Mouse (Mus musculus) fibroblast of lung, adult 2 months (primary cell): ENCODE measurements around the gene Rarb.

ENCODE experiments used
- DNase-seq: peaks from one replicate; pipeline ENCODE4 v3.0.0-alpha.2; 2011; ENCODE audit warnings: low read depth

Rarb gene

GRCm38 (mm10) chr14:16578100-16578499 is 240.9 kb downstream of the Rarb start:
- DNase-seq: no peak

GRCm38 (mm10) chr14:16577049-16577448 is 241.9 kb downstream of the Rarb start:
- no peak for DNase-seq

DNA sequence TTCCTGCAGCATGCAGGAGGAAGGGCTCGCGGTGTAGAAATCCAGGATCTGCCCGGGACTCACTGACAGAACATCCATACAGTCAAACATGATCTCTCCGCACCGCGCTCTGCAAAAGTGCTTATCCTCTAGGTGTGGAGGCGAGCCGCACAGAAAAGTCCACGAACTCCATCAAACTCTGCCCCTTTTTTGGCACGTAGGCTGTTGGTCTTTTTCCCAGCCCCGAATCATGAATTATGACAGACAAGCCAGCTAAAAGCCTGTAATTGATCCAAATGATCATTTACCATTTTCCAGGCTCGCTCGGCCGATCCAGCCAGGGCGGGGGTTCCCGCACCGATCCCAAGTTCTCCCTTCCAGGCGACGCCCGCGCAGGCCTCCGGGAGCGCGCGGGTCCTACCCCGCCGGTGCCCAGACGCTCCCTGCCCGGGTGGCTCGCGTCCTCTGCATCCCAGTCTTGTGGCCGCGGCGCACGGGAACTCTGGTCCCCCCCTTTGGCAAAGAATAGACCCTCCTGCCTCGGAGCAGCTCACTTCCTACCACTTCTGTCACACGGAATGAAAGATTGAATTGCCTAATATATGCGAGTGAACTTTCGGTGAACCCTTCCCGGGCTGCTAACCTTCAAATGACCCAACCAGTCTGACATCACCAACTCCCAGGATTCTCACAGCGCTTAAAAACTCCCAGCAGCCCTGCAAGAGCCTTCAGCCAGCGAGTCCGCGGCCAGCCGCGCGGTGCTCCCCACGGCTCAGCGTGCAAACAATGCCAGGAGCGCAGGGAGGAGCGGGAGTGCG is 243.8 kb downstream of the Rarb start:
- DNase-seq: peak; percentile 45

DNA sequence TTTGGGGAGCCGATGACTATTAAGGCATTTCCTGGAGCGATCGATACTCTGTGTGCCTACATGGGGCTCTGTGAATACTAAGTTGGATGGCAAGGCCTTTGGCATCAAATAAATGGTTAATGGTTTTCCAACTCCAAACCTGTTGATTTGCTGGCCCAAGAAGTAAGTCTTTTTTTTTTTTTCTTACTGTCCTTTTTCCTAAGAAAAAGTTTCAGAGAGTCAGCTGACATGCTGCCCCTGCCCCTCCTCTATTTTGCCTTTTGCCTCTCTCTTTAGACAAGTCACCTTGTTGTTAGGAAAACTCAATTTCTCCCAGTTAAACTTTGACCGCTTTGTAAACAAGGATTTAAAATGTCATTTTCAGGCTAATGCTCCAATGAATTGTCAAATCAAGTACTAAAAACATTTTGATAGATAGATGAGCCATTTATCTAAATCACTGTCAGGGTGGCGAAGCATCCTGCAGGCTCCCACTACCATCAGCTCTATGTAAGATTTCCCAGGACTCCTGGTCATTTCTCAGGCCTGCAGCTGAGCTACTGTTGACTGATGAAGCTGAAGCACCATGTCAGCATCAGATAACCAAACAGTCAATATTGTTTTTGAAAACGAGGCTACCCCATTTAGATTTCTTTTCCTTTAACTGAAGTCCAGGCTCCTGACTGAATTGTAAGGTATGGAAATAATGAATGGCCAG is 245.3 kb downstream of the Rarb start:
- DNase-seq: no peak

DNA sequence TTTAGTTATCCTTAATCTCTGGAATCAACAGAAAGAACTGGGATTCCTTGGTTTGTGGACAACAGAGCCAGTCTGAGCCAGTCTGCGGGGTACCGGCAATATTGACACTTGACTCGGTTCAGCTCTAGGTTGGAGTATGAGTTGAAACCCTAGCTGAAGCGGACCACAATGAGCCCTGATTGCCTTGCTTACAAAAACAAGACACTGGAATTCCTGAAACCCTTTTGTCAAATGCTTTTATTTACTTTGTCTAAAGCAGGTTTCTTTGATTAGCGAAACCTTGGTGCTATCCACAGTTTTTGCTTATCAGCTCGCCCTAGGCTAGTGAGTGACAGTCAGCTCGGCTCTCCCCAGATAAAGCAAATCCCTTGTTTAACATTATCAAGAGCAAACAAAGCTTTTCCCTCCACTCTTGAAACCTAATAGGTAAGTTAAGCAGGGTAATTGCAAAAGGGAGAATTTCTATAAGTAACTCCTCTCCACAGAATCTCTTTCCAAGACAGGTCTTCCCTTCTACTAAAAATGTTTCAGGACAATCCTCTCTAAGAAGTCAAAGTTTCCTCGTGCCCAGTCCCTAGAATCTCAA is 246.1 kb downstream of the Rarb start:
- no peak for DNase-seq

GRCm38 (mm10) chr14:16569506-16570001 is 249.4 kb downstream of the Rarb start:
- no peak for DNase-seq

GRCm38 (mm10) chr14:16566920-16567319 is 252.0 kb downstream of the Rarb start:
- no peak for DNase-seq

DNA sequence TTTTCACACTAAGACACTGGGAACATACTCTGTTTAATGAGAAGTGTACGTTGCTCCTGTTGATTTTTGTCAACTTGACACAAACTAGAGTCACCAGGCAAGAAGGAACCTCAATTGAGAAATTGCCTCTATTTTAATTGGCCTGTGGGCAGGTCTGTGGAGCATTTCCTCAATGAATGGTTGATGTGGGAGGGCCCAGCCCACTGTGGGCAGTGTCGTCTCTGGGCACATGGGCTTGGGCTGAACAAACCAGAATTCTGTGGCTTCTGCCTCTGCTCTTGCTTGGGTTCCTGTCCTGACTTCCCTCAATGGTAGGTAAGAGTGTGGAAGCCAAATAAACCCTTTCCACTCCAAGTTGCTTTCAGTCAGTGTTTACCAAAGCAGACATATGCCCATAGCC is 255.0 kb downstream of the Rarb start:
- no peak for DNase-seq

DNA sequence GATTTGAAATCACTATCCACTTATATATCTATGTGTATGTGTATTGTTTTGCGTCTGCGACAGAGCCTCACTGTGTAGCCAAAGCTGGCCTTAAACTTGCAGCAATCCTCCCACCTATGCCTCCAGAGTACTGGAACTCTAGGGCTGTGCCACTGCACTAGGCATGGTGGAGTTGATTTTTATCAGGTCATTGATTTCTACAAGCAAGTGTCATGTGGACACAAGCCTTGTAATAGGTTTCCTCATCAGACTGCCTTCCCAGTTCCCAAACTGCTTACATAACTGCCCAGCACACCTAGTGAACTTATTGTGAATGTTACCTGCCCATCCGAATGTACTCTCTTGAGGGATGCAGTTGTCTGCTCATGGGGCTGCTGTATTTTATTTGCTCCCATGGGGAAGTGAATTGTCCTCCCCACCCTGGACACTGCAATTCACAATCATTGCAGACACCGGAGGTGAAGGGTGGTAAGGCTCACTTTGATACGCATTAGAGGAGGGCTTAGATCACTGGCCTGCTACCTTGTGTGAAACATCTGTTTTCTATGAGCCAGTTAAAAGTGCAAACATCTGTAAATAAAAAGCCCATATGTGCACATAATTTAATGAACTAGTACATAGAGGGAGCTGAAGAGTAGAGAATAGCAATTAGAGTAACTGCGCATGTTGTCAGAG is 257.3 kb downstream of the Rarb start:
- DNase-seq: no peak

DNA sequence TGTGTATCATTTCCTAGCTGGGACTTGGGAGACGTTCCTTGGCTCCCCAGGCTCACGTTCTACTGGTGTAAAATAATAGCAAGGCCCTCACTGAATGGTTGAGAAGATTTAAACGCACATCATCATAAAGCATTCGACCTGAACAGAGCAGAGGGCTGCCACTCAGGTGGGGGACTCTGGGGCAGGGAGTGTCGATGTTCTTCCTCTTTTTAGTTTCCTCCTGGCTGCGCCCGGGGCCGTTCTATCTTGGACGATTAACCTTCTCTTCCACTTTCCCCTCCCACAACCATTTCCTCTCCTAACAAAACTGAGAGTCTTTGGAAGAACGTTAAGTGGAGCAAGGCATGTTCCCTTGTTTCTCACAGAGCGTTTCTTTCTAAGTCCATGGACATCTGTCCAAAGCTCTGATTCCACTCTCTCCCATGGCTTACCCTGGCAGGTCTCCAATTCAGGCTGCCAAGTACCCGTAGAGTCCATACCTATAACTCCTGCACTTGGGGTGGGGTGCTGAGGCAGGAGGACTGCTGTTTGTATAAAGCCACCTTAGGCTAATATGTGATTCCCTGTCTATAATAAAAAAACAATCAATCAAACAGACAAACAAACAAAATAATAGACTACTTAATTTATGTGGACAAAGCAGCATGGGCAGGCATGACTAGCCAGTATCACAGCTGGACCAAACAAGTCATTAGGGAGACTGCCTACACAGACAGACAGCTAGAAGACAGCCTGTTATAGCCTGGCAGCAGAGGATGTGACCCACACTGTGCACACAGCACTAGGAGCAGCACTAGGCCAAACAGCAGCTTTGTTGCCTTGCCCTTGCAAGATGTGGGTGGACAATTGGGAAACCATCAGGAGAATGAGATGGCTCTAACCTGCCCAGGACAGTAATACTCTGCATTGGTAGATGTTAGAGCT is 259.4 kb downstream of the Rarb start:
- DNase-seq: no peak

DNA sequence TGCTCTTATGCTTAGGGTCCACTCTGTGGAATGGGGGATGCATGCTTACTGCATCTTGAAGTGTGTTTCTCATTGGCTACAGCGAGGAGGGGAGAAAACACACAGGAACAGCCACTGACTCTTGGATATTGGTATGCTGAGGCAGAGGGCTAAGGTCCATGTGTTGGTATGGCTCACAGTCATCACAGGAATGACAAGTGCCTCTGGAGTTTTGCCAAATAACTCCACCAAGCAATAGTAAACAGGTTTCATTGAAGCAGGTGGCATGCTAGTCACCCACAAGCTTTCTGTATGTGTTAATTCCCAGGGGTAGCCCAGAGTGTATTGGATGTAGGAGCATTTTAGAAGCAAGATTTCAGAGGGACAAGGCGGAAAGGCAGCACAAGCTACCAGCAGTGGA is 260.9 kb downstream of the Rarb start:
- DNase-seq: no peak

DNA sequence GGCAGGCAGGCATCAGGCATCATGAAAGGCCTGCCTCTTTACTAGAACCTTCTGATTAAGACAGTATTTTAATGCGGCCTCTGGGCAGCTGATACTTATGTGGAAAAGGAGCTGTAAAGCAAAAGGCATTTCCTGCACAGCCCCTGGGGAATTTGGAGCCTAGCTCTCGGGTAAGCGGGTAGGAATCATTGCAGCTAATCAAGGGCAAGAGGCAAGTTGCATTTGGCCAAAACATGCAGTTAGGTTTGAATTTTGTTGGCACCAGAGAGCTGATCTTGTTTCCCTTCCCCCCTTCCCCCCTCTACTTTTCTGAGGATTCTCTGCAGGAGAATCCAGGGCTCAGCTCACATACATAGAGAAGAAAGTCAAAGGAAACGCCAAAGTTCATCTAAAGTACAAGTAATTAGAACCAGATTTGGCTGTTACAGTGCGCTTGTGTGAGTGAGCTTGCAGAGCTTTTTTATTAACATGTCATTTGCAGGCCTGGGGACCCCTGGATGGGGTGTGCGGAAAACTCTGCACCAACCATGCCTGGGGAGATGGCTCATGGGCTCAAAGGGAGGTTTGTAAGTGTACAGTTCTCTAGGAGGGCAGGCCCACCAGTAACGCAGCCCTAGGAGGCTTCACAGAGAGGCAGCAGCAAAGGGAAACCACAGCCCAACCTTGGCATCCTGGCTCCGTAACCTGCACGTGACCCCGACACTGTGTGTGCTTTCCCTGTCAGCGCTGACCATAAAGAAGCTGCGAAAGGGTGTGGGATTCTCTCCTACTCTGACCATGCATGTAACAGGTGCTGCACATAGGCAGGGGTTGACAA is 264.1 kb downstream of the Rarb start:
- peak; percentile 61 for DNase-seq

DNA sequence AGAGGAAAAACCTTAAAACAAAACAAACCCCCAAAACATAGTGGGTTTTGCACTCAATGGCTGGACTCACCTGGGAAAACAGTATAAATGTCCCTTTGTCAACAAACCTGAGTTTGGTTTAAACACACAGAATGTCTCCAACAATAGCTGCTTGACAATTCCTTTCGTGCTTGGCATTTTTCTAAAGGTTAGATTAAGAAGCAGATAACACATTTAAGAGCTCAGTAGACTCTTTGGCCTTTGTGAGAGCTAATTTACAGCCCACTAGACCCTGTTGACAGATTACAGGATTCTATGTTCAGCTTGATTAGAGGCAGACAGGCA is 264.7 kb downstream of the Rarb start:
- no peak for DNase-seq

DNA sequence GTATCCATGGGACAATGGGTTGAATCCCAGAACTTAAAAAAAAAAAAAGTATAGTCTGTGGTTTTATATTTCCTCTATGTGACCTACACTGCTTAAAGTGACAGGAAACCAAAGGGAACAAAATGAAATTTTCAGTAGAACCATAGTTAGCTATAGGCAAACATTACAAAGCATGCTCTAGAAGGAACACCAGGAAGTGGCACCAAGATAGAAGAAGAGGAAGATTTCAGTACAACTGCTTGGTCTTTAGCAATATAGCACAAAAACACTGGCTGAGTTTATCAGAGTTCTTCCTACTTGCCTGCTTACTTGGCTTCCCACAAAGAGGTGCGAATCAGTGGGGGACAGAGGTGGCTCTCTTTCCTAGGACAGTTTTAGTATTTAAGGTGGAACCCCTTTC is 266.7 kb downstream of the Rarb start:
- DNase-seq: no peak

GRCm38 (mm10) chr14:16551843-16552242 is 267.1 kb downstream of the Rarb start:
- peak; percentile 40 for DNase-seq

DNA sequence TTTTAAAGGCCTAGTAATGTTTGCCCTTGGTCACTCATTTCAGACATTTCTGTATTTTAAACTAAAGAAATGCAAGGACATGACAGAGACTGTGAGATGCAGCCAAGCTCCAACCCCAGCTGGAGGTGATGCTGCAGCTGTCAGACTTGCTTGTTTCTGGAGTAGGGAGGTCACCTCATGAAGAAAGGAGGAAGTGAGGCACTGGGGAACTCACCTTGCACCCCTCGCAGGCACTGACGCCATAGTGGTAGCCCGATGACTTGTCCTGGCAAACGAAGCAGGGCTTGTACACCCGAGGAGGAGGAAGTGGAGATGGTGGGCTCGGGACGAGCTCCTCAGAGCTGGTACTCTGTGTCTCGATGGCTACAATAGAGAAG is 270.8 kb downstream of the Rarb start:
- DNase-seq: no peak

- DNase-seq: no peak
These were observed 271.3 kb downstream of the Rarb start for GRCm38 (mm10) chr14:16547492-16548199.

DNA sequence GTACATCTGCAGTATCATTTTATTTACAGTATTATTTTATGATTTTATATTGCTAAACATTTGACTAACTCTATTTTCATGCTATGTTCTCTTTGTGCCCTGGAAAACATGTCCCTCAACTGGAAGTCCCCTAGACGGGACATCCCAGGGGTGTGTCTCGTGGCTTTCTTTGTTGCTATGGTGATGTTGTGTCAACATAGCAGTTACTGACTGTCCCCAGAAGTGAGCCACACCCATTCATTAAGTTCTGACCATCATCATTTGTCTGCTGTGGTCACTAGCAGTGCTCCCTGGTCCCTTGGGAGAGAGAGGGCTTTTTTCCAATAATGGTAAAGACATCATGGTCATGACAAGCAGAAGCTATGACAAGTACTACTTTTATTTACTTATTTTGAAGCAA is 274.0 kb downstream of the Rarb start:
- no peak for DNase-seq

GRCm38 (mm10) chr14:16541641-16542040 is 277.3 kb downstream of the Rarb start:
- DNase-seq: no peak

- no peak for DNase-seq
These were observed 281.5 kb downstream of the Rarb start for GRCm38 (mm10) chr14:16537433-16537832.
